Mouse (Mus musculus): ENCODE results near the gene Snx11. TPM values are rescaled to one million over a fixed set of nuclear protein-coding genes. Genes with fewer than 3 reads are reported as not detected.
A peak's percentile ranks its signal among the peaks of the same experiment; 100 is the strongest.

Gene Snx11
- total RNA-seq, 2 experiments from 2014 or later, result 40.9 to 49.4 TPM

- no peak for DNase-seq (ENCODE audit: extremely low spot score in 1 of 2, low spot score in 1 of 2)
These were observed 11.7 kb downstream of the Snx11 start for GRCm38 (mm10) chr11:96765645-96766044.

GRCm38 (mm10) chr11:96764511-96765350, 12.6 kb downstream of the Snx11 start:
- no peak for DNase-seq (ENCODE audit: extremely low spot score in 1 of 2, low spot score in 1 of 2)

DNA sequence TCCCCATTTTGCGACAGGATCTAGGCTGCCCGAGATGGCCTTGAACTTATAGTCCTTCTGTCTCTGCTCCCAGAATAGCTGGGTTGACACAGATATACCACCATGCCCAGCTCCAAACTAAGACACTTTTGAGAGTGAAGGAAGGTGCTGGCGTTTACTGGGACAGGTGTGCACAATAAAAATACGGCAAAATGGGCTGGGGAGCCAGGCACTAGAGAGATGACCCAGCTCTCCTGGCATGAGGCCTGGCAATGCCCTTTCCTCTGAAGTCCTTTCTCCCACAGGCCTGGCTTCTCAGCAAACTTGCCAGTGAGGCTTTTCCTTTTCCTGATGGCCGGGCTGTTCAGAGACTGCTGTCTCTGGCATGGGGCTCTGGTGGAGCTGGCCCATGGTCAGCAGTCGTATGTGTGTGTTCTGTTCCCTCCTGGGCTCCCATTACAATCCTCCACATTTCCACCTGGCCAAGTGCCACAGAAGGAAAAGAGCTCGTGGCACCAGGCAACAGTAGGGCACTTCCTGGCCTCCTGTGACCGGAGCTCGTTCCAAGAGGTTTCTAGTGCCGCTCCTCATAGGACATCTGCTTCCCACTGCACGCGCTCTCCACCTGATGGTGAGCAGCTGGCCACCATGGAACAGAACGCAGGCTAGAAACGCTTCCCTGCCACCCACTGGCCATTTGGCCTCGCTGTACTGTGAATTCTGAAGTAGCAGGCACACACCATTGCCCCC, 14.5 kb downstream of the Snx11 start:
- no peak for DNase-seq (ENCODE audit: extremely low spot score in 1 of 2, low spot score in 1 of 2)

DNA sequence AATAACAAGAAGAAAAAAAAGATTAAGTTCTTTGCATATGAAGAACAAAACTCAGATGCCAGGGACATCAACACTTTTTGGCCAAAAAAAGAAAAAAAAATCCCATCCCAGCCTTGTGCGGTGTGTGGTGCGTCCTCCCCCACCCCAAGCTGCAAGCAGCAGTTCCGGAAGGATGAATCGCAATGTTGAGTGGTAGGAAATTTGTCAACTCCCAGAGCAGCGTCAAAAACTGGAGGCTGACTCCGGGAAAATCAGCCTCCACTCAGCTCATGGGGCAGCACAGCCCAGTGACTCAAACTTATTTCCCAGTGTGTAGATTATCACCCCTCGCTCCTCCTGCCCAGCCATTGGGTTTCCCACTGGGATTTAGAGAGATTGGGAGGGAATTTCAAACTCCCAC, 15.4 kb downstream of the Snx11 start:
- no peak for DNase-seq (ENCODE audit: extremely low spot score in 1 of 2, low spot score in 1 of 2)

DNA sequence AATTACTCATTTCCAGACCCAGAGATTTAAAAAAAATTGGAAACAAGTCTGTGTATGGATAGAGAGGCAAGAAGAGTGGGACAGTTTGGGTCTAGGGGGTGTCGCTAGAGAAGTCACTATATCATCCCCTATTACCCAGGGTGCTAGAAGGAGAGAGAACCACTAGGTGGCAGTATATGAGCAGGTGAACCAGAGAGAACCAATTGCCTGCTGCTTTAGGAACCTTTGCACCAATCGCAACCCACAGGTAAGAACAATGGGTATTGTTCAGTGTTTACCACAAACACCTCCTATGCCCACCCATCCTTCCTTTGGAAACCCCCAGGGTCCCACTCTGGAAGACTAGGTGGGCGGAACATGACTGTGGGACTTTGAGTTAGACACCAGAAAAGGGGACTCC, 17.3 kb downstream of the Snx11 start:
- no peak for DNase-seq (ENCODE audit: extremely low spot score in 1 of 2, low spot score in 1 of 2)

GRCm38 (mm10) chr11:96758402-96758801, 19.0 kb downstream of the Snx11 start:
- DNase-seq (ENCODE audit: extremely low spot score in 1 of 2, low spot score in 1 of 2), result no peak

GRCm38 (mm10) chr11:96757421-96757820, 19.9 kb downstream of the Snx11 start:
- no peak for DNase-seq (ENCODE audit: extremely low spot score in 1 of 2, low spot score in 1 of 2)

DNA sequence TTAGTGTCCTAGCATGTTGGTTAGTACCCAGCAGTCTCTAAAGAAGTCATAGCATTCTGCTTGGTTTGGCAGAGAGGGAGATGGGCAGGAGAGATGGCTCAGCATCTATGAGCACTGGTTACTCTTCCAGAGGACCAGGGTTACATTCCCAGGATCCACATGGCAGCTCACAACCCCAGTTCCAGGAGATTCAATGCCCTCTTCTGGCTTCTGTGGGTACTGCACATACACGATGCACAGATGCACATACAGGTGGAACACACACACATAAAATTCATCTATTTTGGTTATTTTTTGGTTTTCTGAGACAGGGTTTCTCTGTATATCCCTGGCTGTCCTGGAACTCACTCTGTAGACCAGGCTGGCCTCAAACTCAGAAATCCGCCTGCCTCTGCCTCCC, 22.1 kb downstream of the Snx11 start:
- no peak for DNase-seq (ENCODE audit: extremely low spot score in 1 of 2, low spot score in 1 of 2)

- DNase-seq (ENCODE audit: extremely low spot score in 1 of 2, low spot score in 1 of 2), result no peak
These were observed 29.8 kb downstream of the Snx11 start for GRCm38 (mm10) chr11:96747555-96747954.

DNA sequence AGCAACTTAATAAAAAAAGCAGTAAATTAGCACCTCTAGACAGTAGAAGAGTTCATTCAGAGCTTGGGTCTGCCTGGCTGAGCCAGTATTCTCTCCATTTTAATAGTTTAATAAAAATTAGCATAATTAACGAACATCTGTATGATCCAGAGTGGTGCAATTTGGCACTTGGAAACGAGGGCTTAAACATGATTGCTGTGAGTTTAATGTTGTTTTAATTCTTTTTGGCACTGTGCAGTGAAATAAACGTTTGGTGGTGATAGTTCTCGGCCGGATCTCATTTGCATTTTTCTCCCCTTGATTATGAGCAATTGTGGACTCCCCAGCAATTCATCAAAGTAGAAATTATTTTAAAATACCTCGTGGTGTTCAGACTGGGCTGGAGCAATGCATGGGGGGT, 30.7 kb downstream of the Snx11 start:
- DNase-seq (ENCODE audit: extremely low spot score in 1 of 2, low spot score in 1 of 2), result no peak

DNA sequence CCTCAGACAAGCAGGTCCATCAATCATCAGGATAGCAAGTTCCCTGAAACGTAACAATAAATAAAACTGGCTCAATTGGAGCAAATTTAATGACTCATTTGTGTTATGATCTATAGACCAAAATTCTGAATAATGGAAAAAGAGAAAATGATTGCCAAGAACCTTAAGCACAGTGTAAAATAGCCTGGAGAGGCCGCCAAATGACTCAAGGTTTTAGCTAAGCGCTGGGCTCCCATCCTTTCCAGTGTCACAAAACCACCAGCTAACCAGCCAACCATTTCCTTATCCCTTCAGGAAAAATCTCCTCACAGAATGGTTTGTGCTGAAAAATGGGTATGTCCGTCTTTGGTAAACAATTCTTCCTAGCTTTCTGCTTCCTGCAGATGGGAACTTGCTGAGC, 33.5 kb downstream of the Snx11 start:
- no peak for DNase-seq (ENCODE audit: extremely low spot score in 1 of 2, low spot score in 1 of 2)

DNA sequence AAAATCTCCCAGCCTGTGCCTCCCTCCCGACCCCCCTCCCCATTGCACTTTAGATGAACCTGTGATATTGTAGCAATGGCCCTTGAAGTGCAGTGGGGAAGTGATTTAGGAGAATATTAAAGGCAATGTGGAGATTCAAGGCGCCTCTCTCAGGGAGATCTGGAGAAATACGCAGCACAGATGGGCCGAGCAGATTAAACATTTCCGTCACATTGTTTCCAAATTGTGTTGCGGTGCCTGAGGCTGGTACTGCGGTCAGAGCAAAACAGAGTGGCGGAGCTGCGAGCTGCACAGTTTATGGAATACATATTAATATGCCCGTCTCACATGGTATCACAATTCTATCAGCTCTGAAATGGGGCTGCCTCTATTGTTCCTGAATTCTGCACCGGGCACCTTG, 34.4 kb downstream of the Snx11 start:
- DNase-seq (ENCODE audit: extremely low spot score in 1 of 2, low spot score in 1 of 2), result no peak

DNA sequence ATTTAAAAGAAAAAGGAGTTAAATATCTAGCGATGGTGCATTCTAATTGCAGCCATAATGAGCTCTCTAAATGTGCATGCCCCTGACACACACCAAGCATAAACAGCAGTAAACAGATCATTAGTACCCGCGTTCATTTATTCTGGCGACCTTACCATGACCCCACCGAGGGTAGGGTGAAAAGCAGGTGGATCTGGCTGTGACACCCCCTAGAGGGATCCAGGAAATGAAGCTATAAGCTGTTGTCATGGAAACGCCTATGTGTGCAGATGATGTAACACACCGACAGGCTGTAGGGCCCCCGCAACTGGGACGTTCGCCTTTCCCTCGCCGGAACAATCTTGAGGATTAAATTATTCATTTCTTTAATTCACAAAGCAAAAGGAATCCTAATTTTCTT, 35.4 kb downstream of the Snx11 start:
- no peak for DNase-seq (ENCODE audit: extremely low spot score in 1 of 2, low spot score in 1 of 2)

GRCm38 (mm10) chr11:96740796-96741195, 36.6 kb downstream of the Snx11 start:
- DNase-seq (ENCODE audit: extremely low spot score in 1 of 2, low spot score in 1 of 2), result no peak

DNA sequence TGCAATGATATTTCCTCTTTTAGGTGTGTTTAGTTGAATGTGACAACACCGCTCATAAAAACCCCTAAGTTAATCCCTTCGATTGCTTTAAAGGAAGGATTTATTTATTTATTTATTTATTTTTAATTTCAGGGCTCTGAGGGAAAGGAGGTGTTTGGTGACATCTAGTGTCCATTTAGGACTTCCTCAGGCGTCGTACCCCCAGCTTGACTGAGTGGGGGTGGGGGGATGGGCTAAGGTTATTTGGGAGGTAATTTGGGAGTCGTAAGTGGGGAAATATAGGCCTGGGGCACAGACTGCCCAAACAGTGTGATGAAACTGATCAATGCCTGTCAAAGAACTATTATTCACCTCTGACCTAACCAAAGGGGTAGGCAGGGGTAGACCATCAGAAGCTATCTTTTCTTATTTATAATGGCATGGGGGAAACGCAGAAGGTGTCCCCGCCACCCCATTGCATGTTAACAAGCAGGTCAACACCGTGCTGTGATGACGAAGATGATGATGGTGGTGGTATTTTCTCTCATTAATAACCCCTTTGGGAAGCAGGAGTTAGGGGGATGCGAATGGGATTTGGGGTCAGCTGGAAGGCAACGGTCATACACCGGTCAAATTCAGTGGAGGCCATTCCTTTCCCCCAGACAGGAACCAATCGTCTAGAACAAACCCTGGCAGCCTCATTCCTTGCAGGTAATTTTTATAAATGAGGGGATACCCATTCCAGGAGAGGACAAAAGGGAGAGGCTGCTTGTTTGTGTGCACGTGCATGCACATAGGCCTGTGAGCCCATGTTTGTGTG, 39.5 kb downstream of the Snx11 start:
- no peak for DNase-seq (ENCODE audit: extremely low spot score in 1 of 2, low spot score in 1 of 2)

DNA sequence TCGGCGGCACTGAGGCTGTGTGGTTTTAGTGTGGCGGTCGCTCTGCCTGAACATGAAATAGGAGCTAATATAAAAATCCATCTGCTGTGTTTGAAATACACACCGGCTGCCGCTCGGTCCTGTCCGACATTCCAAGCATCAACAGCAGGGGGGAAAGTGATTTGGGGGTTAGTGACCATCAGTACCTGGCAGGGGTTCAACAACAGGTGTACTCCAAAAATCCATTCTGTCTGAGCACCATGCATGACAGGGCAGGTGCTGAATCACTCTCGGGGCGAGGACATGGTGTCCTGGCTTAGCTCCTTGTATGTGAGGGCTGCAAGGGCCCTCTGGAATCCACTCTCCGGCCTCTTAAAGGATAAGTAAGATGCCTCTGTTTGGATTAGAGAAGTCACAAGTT, 41.0 kb downstream of the Snx11 start:
- no peak for DNase-seq (ENCODE audit: extremely low spot score in 1 of 2, low spot score in 1 of 2)

DNA sequence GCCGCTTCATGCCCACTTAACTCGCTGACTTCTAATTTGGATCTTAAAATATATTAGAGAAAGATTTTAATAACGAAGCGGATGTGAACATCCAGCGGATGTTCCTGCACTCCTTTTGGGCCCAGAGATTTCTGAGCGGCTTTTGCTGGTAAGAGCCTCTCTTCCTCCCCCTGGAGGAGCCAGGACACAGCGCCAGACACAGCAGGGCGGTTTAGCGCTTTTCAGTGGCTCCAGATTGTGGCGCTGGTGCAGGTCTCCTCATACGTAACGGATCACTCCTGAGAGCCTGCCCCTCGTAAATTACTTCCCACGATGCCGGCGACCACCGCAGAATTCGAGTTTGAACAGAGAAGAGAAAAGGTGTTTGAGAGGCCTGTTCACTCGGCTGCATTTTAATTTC, 41.5 kb downstream of the Snx11 start:
- DNase-seq (ENCODE audit: extremely low spot score in 1 of 2, low spot score in 1 of 2), result peak in 1 of 2 experiments; percentile 46

DNA sequence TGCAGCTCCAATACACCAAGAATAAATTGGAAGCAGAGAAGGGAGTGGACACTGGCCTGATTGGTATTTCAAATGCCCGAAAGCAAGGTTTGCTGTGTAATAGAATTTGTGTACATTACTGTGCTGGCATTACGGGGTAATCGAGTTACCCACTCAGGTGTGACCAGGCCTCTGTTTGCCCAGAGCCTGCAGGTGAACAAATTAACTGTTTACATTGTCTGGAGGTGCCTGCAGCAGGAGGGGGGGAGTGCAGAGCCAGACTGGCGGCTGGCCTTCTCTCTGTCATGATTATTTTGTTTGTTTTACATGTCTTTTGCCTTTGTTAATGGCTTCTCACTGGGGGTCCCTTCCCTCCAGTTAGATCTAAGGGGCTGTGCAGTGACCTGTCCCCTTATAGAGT, 44.7 kb downstream of the Snx11 start:
- DNase-seq (ENCODE audit: extremely low spot score in 1 of 2, low spot score in 1 of 2), result no peak

DNA sequence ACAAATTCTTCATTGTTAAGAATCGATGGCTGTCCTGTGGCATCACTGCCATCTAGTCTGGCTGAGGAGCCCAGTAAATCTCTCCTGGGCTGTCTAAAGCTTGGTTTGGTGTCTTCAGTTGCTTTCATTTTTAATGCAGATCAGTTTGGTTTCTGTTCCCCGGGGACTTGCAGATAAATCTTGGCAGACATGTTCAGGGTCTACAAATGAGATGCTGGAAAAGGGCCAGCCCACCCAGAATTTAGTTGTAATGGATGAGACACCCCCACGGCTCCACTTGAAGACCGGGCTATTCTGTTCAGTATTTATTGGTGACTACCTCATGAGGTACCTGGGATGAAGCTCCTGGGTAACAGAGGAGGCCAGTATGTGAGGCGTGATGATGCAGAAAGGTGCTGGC, 47.0 kb downstream of the Snx11 start:
- DNase-seq (ENCODE audit: extremely low spot score in 1 of 2, low spot score in 1 of 2), result no peak

GRCm38 (mm10) chr11:96729462-96729861, 47.9 kb downstream of the Snx11 start:
- DNase-seq (ENCODE audit: extremely low spot score in 1 of 2, low spot score in 1 of 2), result no peak

- DNase-seq (ENCODE audit: extremely low spot score in 1 of 2, low spot score in 1 of 2), result no peak
These were observed 48.8 kb downstream of the Snx11 start for GRCm38 (mm10) chr11:96728577-96728976.
